Mouse (Mus musculus) liver, embryonic 14.5 days (tissue): ENCODE data around the gene Tipin. TPM values are rescaled to one million over a fixed set of nuclear protein-coding genes. Genes with fewer than 3 reads are reported as not detected.

Experiments used
- ATAC-seq: fragments of 200-750 bp; cut with Nextera tagmentation; 2 replicates; pipeline ENCODE4 v1.8.0; 2017; ENCODE audit warnings: moderate number of reproducible peaks, mild to moderate bottlenecking, moderate library complexity; ENCODE audit not compliant: insufficient read depth
- DNase-seq, 3 experiments: peaks; one replicate each; pipeline ENCODE4 v3.0.0-alpha.2; 2012 to 2013; ENCODE audit warnings: low read depth in 3 of 3, low spot score in 3 of 3
- H3K27ac ChIP-seq: fragments of 300-500 bp; sonication (generic); 2 replicates; pipeline ENCODE4 v1.5.1; 2014; ENCODE audit warnings: moderate library complexity, mild to moderate bottlenecking, control low read depth, inconsistent platforms
- H3K27me3 ChIP-seq: fragments of 300-500 bp; sonication (generic); 2 replicates; pipeline ENCODE4 v1.6.1; 2014; ENCODE audit warnings: mild to moderate bottlenecking, low read length, moderate library complexity; ENCODE audit not compliant: control insufficient read depth, insufficient read depth
- H3K36me3 ChIP-seq: fragments of 300-500 bp; sonication (generic); replicated peaks from 2 replicates; pipeline ENCODE4 v1.6.1; 2014; ENCODE audit warnings: low read depth; ENCODE audit not compliant: control insufficient read depth, insufficient read depth
- H3K4me1 ChIP-seq, 2 experiments: fragments of 200-500 bp in 1 of 2; fragments of 300-500 bp in 1 of 2; sonication (generic) in 1 of 2; replicated peaks; 2 replicates each; pipeline ENCODE4 v1.6.1; 2012 to 2014; ENCODE audit warnings: antibody characterized with exemption in 1 of 2, inconsistent platforms in 1 of 2, low read length in 1 of 2; ENCODE audit not compliant: control insufficient read depth in 2 of 2, insufficient read depth in 2 of 2
- H3K4me2 ChIP-seq: fragments of 300-500 bp; sonication (generic); 2 replicates; pipeline ENCODE4 v1.6.1; 2014; ENCODE audit warnings: low read depth, mild to moderate bottlenecking, control low read depth, moderate library complexity
- H3K4me3 ChIP-seq, 2 experiments: fragments of 200-500 bp in 1 of 2; fragments of 300-500 bp in 1 of 2; sonication (generic) in 1 of 2; 2 replicates each; pipeline ENCODE4 v1.5.1; 2012 to 2014; ENCODE audit warnings: low read depth in 2 of 2, low read length in 2 of 2, mild to moderate bottlenecking in 2 of 2, control low read depth in 1 of 2, inconsistent platforms in 1 of 2, moderate library complexity in 1 of 2; ENCODE audit not compliant: insufficient read depth in 1 of 2
- H3K9ac ChIP-seq: fragments of 300-500 bp; sonication (generic); replicated peaks from 2 replicates; pipeline ENCODE4 v1.6.1; 2014; ENCODE audit warnings: mild to moderate bottlenecking, control low read depth, moderate library complexity
- H3K9me3 ChIP-seq: fragments of 300-500 bp; sonication (generic); 2 replicates; pipeline ENCODE4 v1.6.1; 2016; ENCODE audit warnings: low read length, mixed read lengths; ENCODE audit not compliant: control insufficient read depth
- CTCF ChIP-seq: IDR thresholded peaks from 2 replicates; pipeline ENCODE4 v1.5.1; 2016; ENCODE audit warnings: antibody characterized with exemption, low read depth, control low read depth
- EP300 ChIP-seq: IDR thresholded peaks from 2 replicates; pipeline ENCODE4 v1.6.1; 2016; ENCODE audit warnings: antibody characterized with exemption, low read depth
- WGBS: fragments of 180-500 bp; shearing (Covaris S2); extraction: QIAGEN DNeasy Blood & Tissue Kit; methylation state at CpG from one replicate; pipeline ENCODE4 v1.1.7; 2014; ENCODE audit not compliant: insufficient replicate concordance; 5-methylcytosine and 5-hydroxymethylcytosine counted together
- polyA plus RNA-seq, 2 experiments: library from polyadenylated mRNA; depleted of rRNA in 1 of 2; stranded (reverse) in 1 of 2; unstranded in 1 of 2; fragments of >200 nt; fragmentation: Nextera tagmentation in 1 of 2; extraction: Ambion mirVana in 1 of 2; gene quantifications; 2 replicates each; pipeline versions ENCODE4 v1.2.1 to v1.2.3; 2012 to 2014

The Tipin gene
- polyA plus RNA-seq, 2 experiments, result 121 to 241 TPM

DNA sequence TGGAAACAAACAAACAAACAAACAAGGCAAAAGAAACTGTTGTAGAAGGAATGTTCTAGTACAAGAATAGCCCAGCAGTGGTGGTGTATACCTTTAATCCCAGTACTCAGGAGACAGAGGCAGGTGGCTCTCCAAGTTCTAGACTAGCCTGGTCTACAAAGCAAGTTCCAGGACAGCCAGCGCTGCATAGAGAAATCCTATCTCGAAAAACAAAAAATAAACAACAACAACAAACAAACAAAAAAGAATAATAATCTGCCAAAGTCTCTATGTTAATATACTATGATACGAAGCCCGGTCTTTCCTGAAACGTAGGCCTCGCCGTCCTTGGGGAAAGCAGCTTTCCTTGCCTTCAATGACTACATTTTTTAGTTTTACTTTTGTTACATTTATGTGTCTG is 45.3 kb upstream of the Tipin start:
- no peak overlapping the region for H3K27ac ChIP-seq
- peaks cover 0 to 3% of the 10 kb centered on the region in 2 experiments; a peak in 2 of 4 replicates for H3K4me1 ChIP-seq
- no peak overlapping the region for H3K9ac ChIP-seq
- H3K27me3 ChIP-seq, result no peaks in the 10 kb centered on the region
- 80% methylated on average over 7 of the region's 7 CpGs for WGBS
- DNase-seq (no peak), ATAC-seq (no peak)
- no peaks in the 10 kb centered on the region for H3K36me3 ChIP-seq
- no peak overlapping the region for H3K4me2 ChIP-seq
- no peak for TF ChIP-seq EP300
- H3K9me3 ChIP-seq, result no peaks in the 10 kb centered on the region
- H3K4me3 ChIP-seq, result no peak overlapping the region

DNA sequence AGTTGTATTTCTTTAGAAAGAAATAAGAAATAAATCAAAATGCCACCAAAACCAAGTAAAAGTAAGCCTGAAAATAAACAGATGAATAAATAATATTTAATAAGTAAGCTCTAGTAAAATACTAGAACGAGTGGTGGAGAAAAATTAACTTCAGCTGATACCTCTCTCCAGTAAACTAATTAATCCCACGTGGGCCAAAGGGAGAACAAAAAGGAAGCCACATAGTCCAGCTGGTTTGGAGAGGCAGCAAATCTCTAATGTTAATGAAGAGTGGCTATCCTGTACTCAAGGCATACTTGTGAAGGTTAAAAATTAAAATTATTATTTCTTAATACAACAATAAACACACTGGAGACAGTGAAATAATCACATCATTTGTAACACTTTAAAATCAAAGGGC is 41.3 kb upstream of the Tipin start:
- Histone ChIP-seq H3K4me1 (peaks cover 0 to 3% of the 10 kb centered on the region in 2 experiments; a peak in 2 of 4 replicates), H3K36me3 (no peaks in the 10 kb centered on the region), H3K9ac (no peak overlapping the region), H3K9me3 (no peaks in the 10 kb centered on the region), H3K4me2 (no peak overlapping the region), H3K4me3 (no peak overlapping the region), H3K27me3 (no peaks in the 10 kb centered on the region), H3K27ac (no peak overlapping the region)
- no peak for ATAC-seq
- DNase-seq, result no peak
- TF ChIP-seq EP300 (no peak), CTCF (no peak)
- WGBS, result 43% methylated on average over 2 of the region's 2 CpGs

GRCm38 (mm10) chr9:64240681-64241080 is 40.7 kb upstream of the Tipin start:
- Histone ChIP-seq H3K4me2 (no peak overlapping the region), H3K9me3 (no peaks in the 10 kb centered on the region), H3K9ac (no peak overlapping the region), H3K27me3 (no peaks in the 10 kb centered on the region), H3K36me3 (no peaks in the 10 kb centered on the region), H3K27ac (no peak overlapping the region), H3K4me1 (peaks cover 0 to 3% of the 10 kb centered on the region in 2 experiments; a peak in 2 of 4 replicates), H3K4me3 (no peak overlapping the region)
- ATAC-seq (no peak), DNase-seq (no peak)
- TF ChIP-seq CTCF (no peak), EP300 (no peak)
- 42% methylated on average over 8 of the region's 8 CpGs for WGBS

- no peak for DNase-seq
- Histone ChIP-seq H3K9ac (no peak overlapping the region), H3K4me1 (peaks cover 0 to 3% of the 10 kb centered on the region in 2 experiments; a peak in 2 of 4 replicates), H3K36me3 (no peaks in the 10 kb centered on the region; the same call in 1 of the 2 replicates), H3K4me3 (no peak overlapping the region), H3K27ac (no peak overlapping the region), H3K9me3 (no peaks in the 10 kb centered on the region), H3K4me2 (no peak overlapping the region), H3K27me3 (no peaks in the 10 kb centered on the region)
- ATAC-seq, result no peak
- TF ChIP-seq EP300 (no peak), CTCF (no peak)
- WGBS, result 39% methylated on average over 6 of the region's 6 CpGs
Measured at GRCm38 (mm10) chr9:64242381-64242831, 39.0 kb upstream of the Tipin start.

- no peak overlapping the region for H3K4me3 ChIP-seq
- WGBS, result 62% methylated on average over 1 of the region's 1 CpGs
- H3K36me3 ChIP-seq, result no peaks in the 10 kb centered on the region; the same call in 1 of the 2 replicates
- TF ChIP-seq CTCF (no peak), EP300 (no peak)
- no peaks in the 10 kb centered on the region for H3K27me3 ChIP-seq
- H3K4me2 ChIP-seq, result no peak overlapping the region
- peaks cover 9 to 12% of the 10 kb centered on the region in 2 experiments for H3K4me1 ChIP-seq
- no peak for ATAC-seq
- no peak overlapping the region for H3K9ac ChIP-seq
- H3K27ac ChIP-seq, result no peak overlapping the region
- DNase-seq, result no peak
- no peaks in the 10 kb centered on the region for H3K9me3 ChIP-seq
Measured at GRCm38 (mm10) chr9:64249371-64249770, 32.0 kb upstream of the Tipin start.
